Mouse (Mus musculus) neural tube, embryonic 12.5 days (tissue): ENCODE data around the gene Irak4. TPM values are rescaled to one million over a fixed set of nuclear protein-coding genes. Genes with fewer than 3 reads are reported as not detected.

Source experiments
- ATAC-seq: fragments of 200-750 bp; cut with Nextera tagmentation; 2 replicates; pipeline ENCODE4 v1.8.0; 2017; ENCODE audit warnings: low read depth, mild to moderate bottlenecking, moderate TSS enrichment, moderate library complexity; ENCODE audit not compliant: low FRiP score
- H3K27ac ChIP-seq: fragments of 300-500 bp; sonication (generic); 2 replicates; pipeline ENCODE4 v1.5.1; 2016
- H3K27me3 ChIP-seq: fragments of 300-500 bp; sonication (generic); replicated peaks from 2 replicates; pipeline ENCODE4 v1.6.1; 2016; ENCODE audit warnings: mild to moderate bottlenecking
- H3K36me3 ChIP-seq: fragments of 300-500 bp; sonication (generic); 2 replicates; pipeline ENCODE4 v1.6.1; 2016; ENCODE audit warnings: mild to moderate bottlenecking
- H3K4me1 ChIP-seq: fragments of 300-500 bp; sonication (generic); 2 replicates; pipeline ENCODE4 v1.6.1; 2016
- H3K4me2 ChIP-seq: fragments of 300-500 bp; sonication (generic); replicated peaks from 2 replicates; pipeline ENCODE4 v1.6.1; 2016; ENCODE audit warnings: mild to moderate bottlenecking
- H3K4me3 ChIP-seq: fragments of 300-500 bp; sonication (generic); 2 replicates; pipeline ENCODE4 v1.5.1; 2016
- H3K9ac ChIP-seq: fragments of 300-500 bp; sonication (generic); 2 replicates; pipeline ENCODE4 v1.6.1; 2016; ENCODE audit warnings: mild to moderate bottlenecking
- H3K9me3 ChIP-seq: fragments of 300-500 bp; sonication (generic); 2 replicates; pipeline ENCODE4 v1.6.1; 2016; ENCODE audit warnings: mild to moderate bottlenecking
- WGBS: fragments of 180-500 bp; shearing (Covaris S2); methylation state at CpG from one replicate; pipeline ENCODE4 v1.1.7; 2016; 5-methylcytosine and 5-hydroxymethylcytosine counted together
- polyA plus RNA-seq: library from polyadenylated mRNA; unstranded; fragments of >200 nt; fragmentation: Nextera tagmentation; extraction: Ambion mirVana; gene quantifications from 2 replicates; pipeline ENCODE4 v1.2.1, GENCODE M21; 2016

Gene Irak4
- polyA plus RNA-seq, 1 experiment from 2014 or later, result 3.4 TPM

- Histone ChIP-seq H3K9ac (no peak overlapping the region), H3K27me3 (no peaks in the 10 kb centered on the region), H3K9me3 (no peaks in the 10 kb centered on the region), H3K36me3 (no peaks in the 10 kb centered on the region), H3K4me1 (peaks cover 1% of the 10 kb centered on the region; the same call in 1 of the 2 replicates), H3K4me2 (no peak overlapping the region), H3K4me3 (no peak overlapping the region), H3K27ac (no peak overlapping the region)
- 84% methylated on average over 1 of the region's 1 CpGs for WGBS
- no peak for ATAC-seq
Measured at GRCm38 (mm10) chr15:94593586-94593985, 50.1 kb downstream of the Irak4 start.

DNA sequence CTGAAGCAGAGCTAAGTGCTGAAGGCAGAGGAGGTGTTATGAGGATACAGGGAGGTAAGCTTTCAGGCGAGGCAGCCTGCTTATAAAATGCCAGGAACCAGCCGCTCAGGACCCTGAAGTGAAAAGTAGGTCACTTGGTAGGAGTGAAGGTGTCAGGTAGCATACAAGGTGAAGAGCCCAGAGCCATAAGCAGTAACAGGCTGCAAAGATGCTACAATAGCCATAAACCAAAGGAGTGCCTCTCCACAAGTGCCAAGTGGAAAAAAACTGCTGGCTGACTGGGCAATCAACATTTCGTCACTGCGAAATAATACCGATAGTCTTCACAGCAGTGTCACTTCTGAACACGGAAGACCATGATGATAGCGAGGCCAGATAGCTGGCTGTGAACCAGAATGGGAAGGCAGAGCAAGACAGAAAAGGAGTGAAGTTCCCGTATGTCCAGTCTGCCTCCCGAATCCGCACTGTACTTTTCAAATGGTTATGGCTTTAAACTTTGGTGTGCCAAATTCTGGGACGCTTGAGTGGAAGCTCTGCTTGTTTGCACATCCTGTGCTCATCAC is 56.8 kb downstream of the Irak4 start:
- Histone ChIP-seq H3K4me2 (no peak overlapping the region), H3K4me3 (no peak overlapping the region), H3K9ac (no peak overlapping the region), H3K9me3 (no peaks in the 10 kb centered on the region), H3K27ac (no peak overlapping the region), H3K27me3 (no peaks in the 10 kb centered on the region), H3K36me3 (no peaks in the 10 kb centered on the region), H3K4me1 (no peaks in the 10 kb centered on the region)
- 77% methylated on average over 11 of the region's 11 CpGs for WGBS
- no peak for ATAC-seq

DNA sequence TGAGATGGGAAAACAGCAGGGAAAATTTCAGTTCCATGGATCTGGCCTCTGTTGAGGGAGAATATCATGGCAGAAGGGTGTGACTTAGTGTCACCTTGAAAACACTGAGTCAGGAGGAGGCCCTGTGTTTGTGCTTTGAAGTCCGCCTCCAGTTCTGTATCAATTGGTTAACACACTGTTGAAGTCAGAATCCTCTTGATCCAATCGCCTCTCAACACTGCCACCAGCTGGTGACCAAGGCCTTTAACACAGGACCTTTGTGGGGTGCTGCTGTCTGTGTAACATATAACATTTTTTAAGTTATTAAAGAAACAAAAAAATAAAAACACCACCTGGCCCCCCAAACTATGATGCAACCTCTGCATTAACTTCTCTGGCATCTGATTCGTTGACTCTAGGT is 57.9 kb downstream of the Irak4 start:
- H3K36me3 ChIP-seq, result no peaks in the 10 kb centered on the region
- no peak overlapping the region for H3K9ac ChIP-seq
- H3K27ac ChIP-seq, result no peak overlapping the region
- no peak overlapping the region for H3K4me2 ChIP-seq
- WGBS, result 29% methylated on average over 3 of the region's 3 CpGs
- H3K27me3 ChIP-seq, result no peaks in the 10 kb centered on the region
- no peak overlapping the region for H3K4me3 ChIP-seq
- H3K4me1 ChIP-seq, result no peaks in the 10 kb centered on the region
- ATAC-seq, result no peak
- H3K9me3 ChIP-seq, result no peaks in the 10 kb centered on the region

DNA sequence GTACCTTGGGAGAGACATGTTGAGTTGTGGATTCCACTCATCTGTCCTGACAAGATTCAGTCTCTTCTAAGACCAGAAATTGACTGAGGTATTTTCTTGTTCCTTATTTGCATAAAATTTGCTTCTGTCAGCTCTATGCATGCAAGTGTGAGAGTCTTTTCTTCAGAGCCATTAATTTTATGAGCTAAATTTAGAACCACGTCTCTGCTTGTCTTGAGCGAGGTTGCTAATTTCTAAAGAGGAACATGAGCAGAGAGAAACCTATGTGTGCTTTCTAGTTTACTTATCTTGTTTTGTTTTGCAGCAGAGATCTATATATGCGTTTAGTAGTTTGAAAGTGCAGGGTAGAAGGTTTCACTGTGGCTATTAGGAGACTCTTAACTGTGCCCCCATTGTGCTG is 59.0 kb downstream of the Irak4 start:
- Histone ChIP-seq H3K9me3 (no peaks in the 10 kb centered on the region), H3K4me2 (no peak overlapping the region), H3K27ac (no peak overlapping the region), H3K27me3 (no peaks in the 10 kb centered on the region), H3K9ac (no peak overlapping the region), H3K4me3 (no peak overlapping the region), H3K4me1 (no peaks in the 10 kb centered on the region), H3K36me3 (no peaks in the 10 kb centered on the region)
- WGBS, result 72% methylated on average over 3 of the region's 3 CpGs
- ATAC-seq, result no peak

GRCm38 (mm10) chr15:94607768-94608167 is 64.3 kb downstream of the Irak4 start:
- no peaks in the 10 kb centered on the region for H3K4me1 ChIP-seq
- H3K4me2 ChIP-seq, result no peak overlapping the region
- no peak overlapping the region for H3K9ac ChIP-seq
- H3K27me3 ChIP-seq, result no peaks in the 10 kb centered on the region
- H3K36me3 ChIP-seq, result no peaks in the 10 kb centered on the region
- no peak overlapping the region for H3K27ac ChIP-seq
- H3K4me3 ChIP-seq, result no peak overlapping the region
- H3K9me3 ChIP-seq, result no peaks in the 10 kb centered on the region
- ATAC-seq, result no peak
- 91% methylated on average over 8 of the region's 8 CpGs for WGBS

- H3K4me3 ChIP-seq, result no peak overlapping the region
- 92% methylated on average over 11 of the region's 11 CpGs for WGBS
- H3K9me3 ChIP-seq, result no peaks in the 10 kb centered on the region
- H3K27ac ChIP-seq, result no peak overlapping the region
- no peaks in the 10 kb centered on the region for H3K36me3 ChIP-seq
- H3K4me2 ChIP-seq, result no peak overlapping the region
- no peak overlapping the region for H3K9ac ChIP-seq
- no peaks in the 10 kb centered on the region for H3K27me3 ChIP-seq
- no peak for ATAC-seq
- H3K4me1 ChIP-seq, result no peaks in the 10 kb centered on the region
Measured at GRCm38 (mm10) chr15:94616036-94616435, 72.6 kb downstream of the Irak4 start.

- no peak overlapping the region for H3K4me3 ChIP-seq
- no peaks in the 10 kb centered on the region for H3K4me1 ChIP-seq
- no peak overlapping the region for H3K4me2 ChIP-seq
- no peaks in the 10 kb centered on the region for H3K36me3 ChIP-seq
- no peak overlapping the region for H3K9ac ChIP-seq
- no peaks in the 10 kb centered on the region for H3K27me3 ChIP-seq
- ATAC-seq, result no peak
- H3K27ac ChIP-seq, result no peak overlapping the region
- no peaks in the 10 kb centered on the region for H3K9me3 ChIP-seq
Measured at GRCm38 (mm10) chr15:94620909-94621308, 77.5 kb downstream of the Irak4 start.

DNA sequence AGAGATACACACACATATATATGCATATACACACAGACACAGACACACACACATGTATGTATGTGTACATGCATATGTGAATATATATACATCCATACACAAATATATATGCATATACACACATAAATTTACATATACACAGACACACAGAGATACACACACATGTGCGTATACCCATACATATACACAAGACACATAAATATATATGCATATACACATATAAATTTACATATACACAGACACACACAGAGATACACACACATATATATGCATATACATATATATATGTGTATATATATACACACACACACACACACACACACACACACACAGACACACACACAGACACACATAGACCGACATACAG is 85.0 kb downstream of the Irak4 start:
- H3K27ac ChIP-seq, result no peak overlapping the region
- H3K27me3 ChIP-seq, result peaks cover 5% of the 10 kb centered on the region; the same call in 1 of the 2 replicates
- no peaks in the 10 kb centered on the region for H3K4me1 ChIP-seq
- H3K9me3 ChIP-seq, result no peaks in the 10 kb centered on the region
- WGBS, result 52% methylated on average over 2 of the region's 2 CpGs
- 0 out of 2 replicates have a peak, but pooled peaks have one; percentile 10 for ATAC-seq
- peak overlapping the region; percentile 86 for H3K9ac ChIP-seq
- H3K4me3 ChIP-seq, result peak overlapping the region; percentile 81
- H3K4me2 ChIP-seq, result peak overlapping the region; percentile 95
- H3K36me3 ChIP-seq, result no peaks in the 10 kb centered on the region

DNA sequence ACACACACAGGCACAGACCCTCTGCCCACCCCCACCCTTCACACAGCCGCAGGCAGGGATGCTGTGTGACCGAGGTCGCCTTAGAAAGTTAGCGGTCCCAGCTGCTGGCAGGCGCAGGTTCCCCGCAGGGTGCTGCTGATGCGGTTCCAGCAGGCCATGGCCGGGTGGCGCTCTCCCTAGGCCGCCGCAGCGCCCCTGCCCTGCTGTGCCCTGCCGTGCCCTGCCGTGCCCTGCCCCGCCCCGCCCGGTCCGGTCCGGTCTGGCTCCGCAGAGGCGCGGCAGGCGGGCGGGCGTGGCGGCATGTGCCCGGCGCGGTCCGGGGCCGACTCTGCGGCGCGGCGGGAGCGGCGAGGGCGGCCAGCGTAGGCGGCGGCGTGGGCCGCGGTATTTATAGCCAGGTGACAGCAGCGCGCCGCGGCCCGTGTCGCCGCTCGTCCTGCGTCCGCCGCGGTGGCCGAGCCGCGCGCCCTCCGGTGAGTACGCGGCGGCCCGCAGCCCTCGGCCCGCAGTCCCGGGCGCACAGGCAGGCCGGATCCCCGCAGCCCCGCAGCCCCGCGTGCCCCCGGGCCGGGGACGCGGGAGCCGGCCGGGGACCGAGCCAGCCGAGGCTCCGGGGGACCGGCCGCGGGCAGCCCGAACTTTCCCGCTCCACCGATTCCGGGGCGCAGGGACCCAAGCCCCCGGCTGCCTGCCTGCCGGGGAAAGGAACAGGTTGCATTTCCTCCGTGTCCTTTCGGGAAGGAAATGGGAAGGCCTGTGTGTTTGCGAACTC is 85.6 kb downstream of the Irak4 start, which contains the start of gene Tmem117:
Gene Tmem117 (plus strand): TSS at position 403 of the 772 bp plus-strand sequence.
- Histone ChIP-seq H3K27ac (no peak within 1 kb of the TSS), H3K4me1 (no peaks in the 10 kb centered on the region), H3K27me3 (peaks cover 5% of the 10 kb centered on the region; the same call in 1 of the 2 replicates), H3K36me3 (no peaks in the 10 kb centered on the region), H3K4me3 (peak within 1 kb of the TSS; percentile 81), H3K9me3 (no peaks in the 10 kb centered on the region), H3K9ac (peak within 1 kb of the TSS; percentile 86), H3K4me2 (peak within 1 kb of the TSS; percentile 95)
- under 1% methylated on average over 79 of the region's 96 CpGs for WGBS
- ATAC-seq, result peak; percentile 89

DNA sequence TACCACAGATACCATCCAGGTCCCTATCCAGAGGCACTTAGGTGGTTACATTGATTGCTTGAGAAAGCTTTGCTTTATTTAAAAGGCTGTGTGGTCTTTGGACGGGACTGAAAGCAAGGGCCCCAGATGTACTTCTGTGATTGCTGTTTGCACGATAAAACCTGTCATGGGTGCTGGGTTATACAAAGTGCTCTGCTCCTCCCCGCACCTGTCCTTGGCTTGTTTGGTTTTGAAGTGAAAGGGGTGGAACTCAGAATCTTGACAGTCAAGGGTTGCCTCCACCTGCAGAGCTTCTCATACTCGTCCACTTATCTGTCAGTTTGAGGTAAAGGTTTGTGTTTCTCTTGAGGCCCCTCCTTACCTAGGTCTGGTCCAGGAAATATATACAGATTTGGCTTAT is 87.1 kb downstream of the Irak4 start:
- H3K36me3 ChIP-seq, result no peaks in the 10 kb centered on the region
- no peak overlapping the region for H3K27ac ChIP-seq
- H3K27me3 ChIP-seq, result peaks cover 5% of the 10 kb centered on the region; the same call in 1 of the 2 replicates
- no peak for ATAC-seq
- 82% methylated on average over 4 of the region's 4 CpGs for WGBS
- H3K9ac ChIP-seq, result no peak overlapping the region
- no peak overlapping the region for H3K4me3 ChIP-seq
- H3K9me3 ChIP-seq, result no peaks in the 10 kb centered on the region
- no peaks in the 10 kb centered on the region for H3K4me1 ChIP-seq
- H3K4me2 ChIP-seq, result no peak overlapping the region
